Mouse (Mus musculus): ENCODE data around the gene Btbd19. TPM values are rescaled to one million over a fixed set of nuclear protein-coding genes. Genes with fewer than 3 reads are reported as not detected.

The Btbd19 gene
- total RNA-seq, 2 experiments from 2014 or later = 4.7 to 6.8 TPM

Small RNA genes lying within 50 kb of the gene (microRNA-seq; reads per million reads assigned to microRNA genes)
- gene Gm22398 = 0 reads per million in 2 experiments

Other genes starting within 250 kb of the Btbd19 start
- under 1 TPM; 0.35 to 0.47 TPM for gene Zswim5, start 248.3 kb downstream of the Btbd19 start, total RNA-seq (2021)
- 10 to 100 TPM; 55.3 to 59.7 TPM for gene Urod, start 131.3 kb downstream of the Btbd19 start, total RNA-seq (2021)
- gene Hectd3, start 130.4 kb downstream of the Btbd19 start, total RNA-seq (2021) = 10 to 100 TPM; 16.6 to 17.3 TPM
- gene Eif2b3, start 106.3 kb downstream of the Btbd19 start, total RNA-seq (2021) = 10 to 100 TPM; 23.0 to 24.3 TPM
- 1 to 10 TPM; 4.8 to 9.6 TPM for gene Ptch2, start 29.6 kb downstream of the Btbd19 start, total RNA-seq (2021)
- not detected for gene Tctex1d4, start 1.1 kb upstream of the Btbd19 start, total RNA-seq (2021)
- 1 to 10 TPM; 1.8 to 2.6 TPM for gene Plk3, start 8.2 kb upstream of the Btbd19 start, total RNA-seq (2021)
- gene Rps8, start 30.5 kb upstream of the Btbd19 start, total RNA-seq (2021) = 1,000 to 10,000 TPM; 1,007 to 1,093 TPM
- 1 to 10 TPM; 3.8 to 6.6 TPM for gene Kif2c, start 56.9 kb upstream of the Btbd19 start, total RNA-seq (2021)
- gene Tmem53, start 126.2 kb upstream of the Btbd19 start, total RNA-seq (2021) = 1 to 10 TPM; 5.5 to 7.6 TPM
- under 1 TPM in 1 of 2 experiments, not detected in 1; 0.25 TPM for gene Armh1, start 126.4 kb upstream of the Btbd19 start, total RNA-seq (2021)